Mouse (Mus musculus) midbrain, embryonic 11.5 days (tissue): Measurements from ENCODE around the gene Nemf. TPM values are rescaled to one million over a fixed set of nuclear protein-coding genes. Genes with fewer than 3 reads are reported as not detected.
"Not testable (repeated sequence)": the region's sequence is repeated elsewhere in the genome, so short reads cannot be mapped to it uniquely, and the experiment has no call there.

Experiments used
- ATAC-seq: fragments of 200-750 bp; cut with Nextera tagmentation; 2 replicates; pipeline ENCODE4 v1.8.0; 2017; ENCODE audit warnings: moderate TSS enrichment, moderate library complexity; ENCODE audit not compliant: low FRiP score
- DNase-seq: peaks from one replicate; pipeline ENCODE4 v3.0.0; 2015; ENCODE audit warnings: low spot score; ENCODE audit errors: missing footprints
- H3K27ac ChIP-seq: fragments of 300-500 bp; sonication (generic); 2 replicates; pipeline ENCODE4 v1.5.1; 2014; ENCODE audit warnings: low read depth, low read length
- H3K27me3 ChIP-seq: fragments of 300-500 bp; sonication (generic); 2 replicates; pipeline ENCODE4 v1.6.1; 2014; ENCODE audit warnings: mild to moderate bottlenecking, low read length, moderate library complexity, mixed read lengths; ENCODE audit not compliant: control insufficient read depth, insufficient read depth
- H3K36me3 ChIP-seq: fragments of 300-500 bp; sonication (generic); 2 replicates; pipeline ENCODE4 v1.6.1; 2014; ENCODE audit warnings: mild to moderate bottlenecking, low read length, moderate library complexity, mixed read lengths; ENCODE audit not compliant: control insufficient read depth, insufficient read depth
- H3K4me1 ChIP-seq: fragments of 300-500 bp; sonication (generic); 2 replicates; pipeline ENCODE4 v1.6.1; 2014; ENCODE audit warnings: low read length; ENCODE audit not compliant: control insufficient read depth, insufficient read depth
- H3K4me2 ChIP-seq: fragments of 300-500 bp; sonication (generic); 2 replicates; pipeline ENCODE4 v1.6.1; 2014; ENCODE audit warnings: mild to moderate bottlenecking, moderate library complexity
- H3K4me3 ChIP-seq: fragments of 300-500 bp; sonication (generic); 2 replicates; pipeline ENCODE4 v1.5.1; 2014; ENCODE audit warnings: low read depth, low read length
- H3K9ac ChIP-seq: fragments of 300-500 bp; sonication (generic); 2 replicates; pipeline ENCODE4 v1.6.1; 2014; ENCODE audit warnings: low read length
- H3K9me3 ChIP-seq: fragments of 300-500 bp; sonication (generic); 2 replicates; pipeline ENCODE4 v1.6.1; 2016; ENCODE audit warnings: low read length; ENCODE audit not compliant: control insufficient read depth
- WGBS: fragments of 180-500 bp; shearing (Covaris S2); extraction: QIAGEN DNeasy Blood & Tissue Kit; methylation state at CpG from one replicate; pipeline ENCODE4 v1.1.7; 2014; 5-methylcytosine and 5-hydroxymethylcytosine counted together
- polyA plus RNA-seq: library from polyadenylated mRNA; unstranded; fragments of >200 nt; fragmentation: Nextera tagmentation; extraction: Ambion mirVana; gene quantifications from 2 replicates; pipeline ENCODE4 v1.2.1, GENCODE M21; 2014

Gene Nemf
- polyA plus RNA-seq, 1 experiment from 2014 or later, result 89.5 TPM

DNA sequence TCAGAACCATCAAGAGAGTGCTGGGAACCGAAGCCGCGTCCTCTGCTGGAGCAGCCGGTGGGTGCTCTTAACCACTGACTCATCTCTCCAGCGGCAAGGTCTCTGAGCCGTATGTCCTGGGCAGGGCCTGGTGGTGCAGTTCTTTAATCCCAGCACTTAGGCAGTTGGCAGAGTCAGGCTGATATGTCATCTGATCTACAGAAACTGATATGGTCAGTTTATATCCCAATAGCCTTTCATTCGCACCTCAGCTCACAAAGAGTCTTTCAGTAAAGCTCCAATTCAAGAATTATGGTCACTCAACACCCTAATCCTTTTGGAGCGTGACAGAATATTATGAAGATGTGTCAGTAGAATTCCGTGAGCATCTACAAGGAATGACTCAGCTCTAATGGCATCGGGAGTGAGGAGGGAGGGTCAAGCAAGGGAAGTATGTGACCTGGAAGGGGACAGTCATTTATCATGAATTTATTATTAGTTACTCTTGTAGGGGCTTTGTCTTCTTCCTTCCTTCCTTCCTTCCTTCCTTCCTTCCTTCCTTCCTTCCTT is 31.4 kb upstream of the Nemf start:
- H3K27me3 ChIP-seq, result no peaks in the 10 kb centered on the region
- no peak for DNase-seq
- WGBS, result 86% methylated on average over 10 of the region's 10 CpGs
- no peak overlapping the region for H3K4me2 ChIP-seq
- H3K36me3 ChIP-seq, result no peaks in the 10 kb centered on the region
- no peak overlapping the region for H3K27ac ChIP-seq
- no peak overlapping the region for H3K9ac ChIP-seq
- ATAC-seq, result no peak
- no peaks in the 10 kb centered on the region for H3K4me1 ChIP-seq
- H3K9me3 ChIP-seq, result no peaks in the 10 kb centered on the region
- no peak overlapping the region for H3K4me3 ChIP-seq

- not testable (repeated sequence) for H3K9me3 ChIP-seq, H3K36me3 ChIP-seq, DNase-seq, H3K4me3 ChIP-seq, H3K27ac ChIP-seq, H3K4me1 ChIP-seq, ATAC-seq, H3K4me2 ChIP-seq, H3K27me3 ChIP-seq, H3K9ac ChIP-seq
- WGBS, result 79% methylated on average over 9 of the region's 12 CpGs
Observed at GRCm38 (mm10) chr12:69386281-69386732, 29.3 kb upstream of the Nemf start.

DNA sequence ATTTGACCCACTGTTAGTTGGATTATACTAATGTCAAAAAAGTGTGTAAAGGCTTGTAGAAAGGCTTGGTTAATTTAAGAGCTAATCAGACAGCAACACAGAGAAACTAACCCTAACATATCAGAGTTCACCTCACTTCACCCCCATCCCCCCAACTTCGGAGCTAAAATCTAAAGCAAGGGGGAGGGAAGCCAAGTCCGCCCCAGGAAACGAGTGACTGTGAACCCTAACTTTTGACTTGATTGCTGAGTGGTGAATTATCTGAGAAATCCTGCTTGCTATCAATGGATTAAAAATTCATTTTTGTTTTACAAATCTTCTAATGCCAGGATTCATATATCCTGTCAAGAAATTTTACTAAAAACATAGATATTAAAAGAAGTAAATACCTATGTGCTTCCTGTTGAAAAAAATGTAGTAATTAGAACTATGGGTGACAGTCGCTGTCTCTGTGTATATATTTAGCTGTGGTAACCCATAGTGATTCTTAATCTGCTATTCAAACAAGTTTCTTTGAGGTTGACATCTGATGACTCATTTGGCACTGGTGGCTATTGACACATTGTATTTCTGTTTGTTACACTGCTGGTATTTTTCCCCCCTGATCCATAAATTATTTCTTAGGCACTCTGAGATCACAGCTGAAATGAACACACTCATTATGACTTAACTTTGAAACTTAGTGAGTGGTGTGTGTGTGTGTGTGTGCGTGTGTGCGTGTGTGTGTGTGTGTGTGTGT is 28.7 kb upstream of the Nemf start:
- no peaks in the 10 kb centered on the region for H3K27me3 ChIP-seq
- H3K9ac ChIP-seq, result no peak overlapping the region
- H3K4me2 ChIP-seq, result no peak overlapping the region
- 76% methylated on average over 6 of the region's 6 CpGs for WGBS
- H3K4me3 ChIP-seq, result no peak overlapping the region
- DNase-seq (no peak), ATAC-seq (no peak)
- no peaks in the 10 kb centered on the region for H3K4me1 ChIP-seq
- H3K27ac ChIP-seq, result no peak overlapping the region
- no peaks in the 10 kb centered on the region for H3K9me3 ChIP-seq
- H3K36me3 ChIP-seq, result no peaks in the 10 kb centered on the region

DNA sequence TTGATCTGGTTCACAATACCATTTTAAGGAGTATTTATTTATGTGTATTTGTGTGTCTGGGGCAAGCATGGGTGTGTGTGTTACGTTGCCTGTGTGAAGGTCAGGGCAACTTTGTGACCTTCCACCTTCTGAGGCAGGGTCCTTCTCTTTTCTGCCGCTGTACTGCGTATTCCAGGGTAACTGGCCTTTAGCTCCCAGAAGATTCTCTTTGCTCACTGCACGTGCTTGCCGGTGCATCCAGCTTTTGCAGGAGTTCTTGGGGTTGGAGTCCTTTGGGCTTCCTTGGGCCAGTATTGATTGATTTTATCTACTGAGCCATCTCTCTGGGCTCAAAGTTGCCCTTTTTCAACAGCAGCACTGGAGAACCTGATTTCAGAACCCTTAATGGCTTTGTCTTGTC is 27.6 kb upstream of the Nemf start:
- Histone ChIP-seq H3K9ac (no peak overlapping the region), H3K4me2 (no peak overlapping the region), H3K27me3 (no peaks in the 10 kb centered on the region), H3K9me3 (no peaks in the 10 kb centered on the region), H3K36me3 (no peaks in the 10 kb centered on the region), H3K4me1 (no peaks in the 10 kb centered on the region), H3K4me3 (no peak overlapping the region), H3K27ac (no peak overlapping the region)
- 90% methylated on average over 5 of the region's 5 CpGs for WGBS
- DNase-seq (no peak), ATAC-seq (no peak)

GRCm38 (mm10) chr12:69382880-69383279 is 25.9 kb upstream of the Nemf start:
- Histone ChIP-seq H3K4me2 (no peak overlapping the region), H3K9ac (no peak overlapping the region), H3K4me3 (no peak overlapping the region), H3K9me3 (no peaks in the 10 kb centered on the region), H3K4me1 (no peaks in the 10 kb centered on the region), H3K27ac (no peak overlapping the region), H3K36me3 (no peaks in the 10 kb centered on the region), H3K27me3 (no peaks in the 10 kb centered on the region)
- ATAC-seq, result no peak
- 88% methylated on average over 1 of the region's 1 CpGs for WGBS
- DNase-seq, result no peak

GRCm38 (mm10) chr12:69378558-69379454 is 21.8 kb upstream of the Nemf start:
- 94% methylated on average over 11 of the region's 11 CpGs for WGBS

GRCm38 (mm10) chr12:69377636-69378035 is 20.7 kb upstream of the Nemf start:
- not testable (repeated sequence) for DNase-seq, H3K36me3 ChIP-seq, H3K9me3 ChIP-seq, H3K27ac ChIP-seq, ATAC-seq, H3K27me3 ChIP-seq, H3K4me2 ChIP-seq, H3K4me3 ChIP-seq, H3K9ac ChIP-seq
- peaks cover 12% of the 10 kb centered on the region for H3K4me1 ChIP-seq
- 95% methylated on average over 6 of the region's 6 CpGs for WGBS

More at GRCm38 (mm10) chr12:69378558-69379454, 21.8 kb upstream of the Nemf start:
- ATAC-seq, result no peak
- no peak overlapping the region for H3K4me3 ChIP-seq
- H3K36me3 ChIP-seq, result peaks cover 1% of the 10 kb centered on the region; the same call in 1 of the 2 replicates
- H3K9ac ChIP-seq, result no peak overlapping the region
- no peaks in the 10 kb centered on the region for H3K9me3 ChIP-seq
- H3K27me3 ChIP-seq, result no peaks in the 10 kb centered on the region
- no peak for DNase-seq
- H3K27ac ChIP-seq, result no peak overlapping the region
- H3K4me2 ChIP-seq, result no peak overlapping the region
- H3K4me1 ChIP-seq, result peaks cover 7% of the 10 kb centered on the region

GRCm38 (mm10) chr12:69377188-69377587 is 20.2 kb upstream of the Nemf start:
- Histone ChIP-seq H3K9ac (no peak overlapping the region), H3K4me3 (no peak overlapping the region), H3K27ac (no peak overlapping the region), H3K27me3 (no peaks in the 10 kb centered on the region), H3K4me1 (peaks cover 12% of the 10 kb centered on the region), H3K4me2 (no peak overlapping the region), H3K36me3 (peaks cover 2% of the 10 kb centered on the region; the same call in 1 of the 2 replicates), H3K9me3 (no peaks in the 10 kb centered on the region)
- DNase-seq (no peak), ATAC-seq (no peak)
- WGBS, result 92% methylated on average over 1 of the region's 1 CpGs

- Histone ChIP-seq H3K9ac (no peak overlapping the region), H3K27ac (no peak overlapping the region), H3K27me3 (no peaks in the 10 kb centered on the region), H3K36me3 (peaks cover 2% of the 10 kb centered on the region; the same call in 1 of the 2 replicates), H3K4me3 (no peak overlapping the region), H3K9me3 (no peaks in the 10 kb centered on the region), H3K4me1 (peaks cover 12% of the 10 kb centered on the region), H3K4me2 (no peak overlapping the region)
- WGBS, result 91% methylated on average over 2 of the region's 2 CpGs
- DNase-seq, result no peak
- ATAC-seq, result no peak
Observed at GRCm38 (mm10) chr12:69376132-69376531, 19.2 kb upstream of the Nemf start.
